Mouse (Mus musculus): Measurements from ENCODE around the gene Npas3. TPM values are rescaled to one million over a fixed set of nuclear protein-coding genes. Genes with fewer than 3 reads are reported as not detected.

The Npas3 gene
- total RNA-seq, 2 experiments from 2014 or later: 18.0 to 21.1 TPM

- Histone ChIP-seq H3K27ac (no peak overlapping the region), H3K4me3 (no peak overlapping the region)
- TF ChIP-seq CTCF (IDR thresholded peaks at IDR 0.05): no peak
- DNase-seq (ENCODE audit: extremely low spot score in 1 of 2, low spot score in 2 of 2): no peak
- intact Hi-C loops (cut with DNase I): no loop called here
These were observed 546.4 kb downstream of the Npas3 start for GRCm38 (mm10) chr12:53794718-53795400.

- Histone ChIP-seq H3K4me3 (no peak overlapping the region), H3K27ac (no peak overlapping the region)
- DNase-seq (ENCODE audit: extremely low spot score in 1 of 2, low spot score in 2 of 2): no peak
- TF ChIP-seq CTCF (IDR thresholded peaks at IDR 0.05): no peak
- intact Hi-C loops (cut with DNase I): no loop called here
These were observed 553.4 kb downstream of the Npas3 start for GRCm38 (mm10) chr12:53801831-53802230.

- Histone ChIP-seq H3K27ac (no peak overlapping the region), H3K4me3 (no peak overlapping the region)
- no peak for TF ChIP-seq CTCF (IDR thresholded peaks at IDR 0.05)
- DNase-seq (ENCODE audit: extremely low spot score in 1 of 2, low spot score in 2 of 2): no peak
- intact Hi-C loops (cut with DNase I): no loop called here
These were observed 553.9 kb downstream of the Npas3 start for GRCm38 (mm10) chr12:53802381-53802780.

GRCm38 (mm10) chr12:53810081-53810480, 561.6 kb downstream of the Npas3 start:
- Histone ChIP-seq H3K27ac (no peak overlapping the region), H3K4me3 (no peak overlapping the region)
- TF ChIP-seq CTCF (IDR thresholded peaks at IDR 0.05): no peak
- intact Hi-C loops (cut with DNase I): no loop called here
- DNase-seq (ENCODE audit: extremely low spot score in 1 of 2, low spot score in 2 of 2): no peak

- no peak for DNase-seq (ENCODE audit: extremely low spot score in 1 of 2, low spot score in 2 of 2)
- intact Hi-C loops (cut with DNase I): no loop called here
- TF ChIP-seq CTCF (IDR thresholded peaks at IDR 0.05): no peak
- H3K4me3 ChIP-seq: no peak overlapping the region
- H3K27ac ChIP-seq: no peak overlapping the region
These were observed 565.8 kb downstream of the Npas3 start for GRCm38 (mm10) chr12:53814291-53814690.

GRCm38 (mm10) chr12:53819982-53820381, 571.5 kb downstream of the Npas3 start:
- H3K4me3 ChIP-seq: no peak overlapping the region
- intact Hi-C loops (cut with DNase I): no loop called here
- no peak for TF ChIP-seq CTCF (IDR thresholded peaks at IDR 0.05)
- DNase-seq (ENCODE audit: extremely low spot score in 1 of 2, low spot score in 2 of 2): no peak
- H3K27ac ChIP-seq: no peak overlapping the region

GRCm38 (mm10) chr12:53822881-53823280, 574.4 kb downstream of the Npas3 start:
- no peak for TF ChIP-seq CTCF (IDR thresholded peaks at IDR 0.05)
- no peak for DNase-seq (ENCODE audit: extremely low spot score in 1 of 2, low spot score in 2 of 2)
- intact Hi-C loops (cut with DNase I): no loop called here
- Histone ChIP-seq H3K27ac (no peak overlapping the region), H3K4me3 (no peak overlapping the region)

- Histone ChIP-seq H3K4me3 (no peak overlapping the region), H3K27ac (no peak overlapping the region)
- DNase-seq (ENCODE audit: extremely low spot score in 1 of 2, low spot score in 2 of 2): no peak
- intact Hi-C loops (cut with DNase I): no loop called here
- no peak for TF ChIP-seq CTCF (IDR thresholded peaks at IDR 0.05)
These were observed 576.8 kb downstream of the Npas3 start for GRCm38 (mm10) chr12:53825251-53825650.

- no peak for TF ChIP-seq CTCF (IDR thresholded peaks at IDR 0.05)
- intact Hi-C loops (cut with DNase I): no loop called here
- Histone ChIP-seq H3K4me3 (no peak overlapping the region), H3K27ac (no peak overlapping the region)
- no peak for DNase-seq (ENCODE audit: extremely low spot score in 1 of 2, low spot score in 2 of 2)
These were observed 577.6 kb downstream of the Npas3 start for GRCm38 (mm10) chr12:53825898-53826605.

- no peak for DNase-seq (ENCODE audit: extremely low spot score in 1 of 2, low spot score in 2 of 2)
- Histone ChIP-seq H3K4me3 (no peak overlapping the region), H3K27ac (no peak overlapping the region)
- intact Hi-C loops (cut with DNase I): no loop called here
- TF ChIP-seq CTCF (IDR thresholded peaks at IDR 0.05): no peak
These were observed 578.3 kb downstream of the Npas3 start for GRCm38 (mm10) chr12:53826812-53827211.

- TF ChIP-seq CTCF (IDR thresholded peaks at IDR 0.05): no peak
- intact Hi-C loops (cut with DNase I): no loop called here
- H3K27ac ChIP-seq: no peak overlapping the region
- DNase-seq (ENCODE audit: extremely low spot score in 1 of 2, low spot score in 2 of 2): no peak
- no peak overlapping the region for H3K4me3 ChIP-seq
These were observed 584.1 kb downstream of the Npas3 start for GRCm38 (mm10) chr12:53832590-53832989.

- intact Hi-C loops (cut with DNase I): no loop called here
- no peak for TF ChIP-seq CTCF (IDR thresholded peaks at IDR 0.05)
- H3K4me3 ChIP-seq: no peak overlapping the region
- DNase-seq (ENCODE audit: extremely low spot score in 1 of 2, low spot score in 2 of 2): no peak
- no peak overlapping the region for H3K27ac ChIP-seq
These were observed 584.9 kb downstream of the Npas3 start for GRCm38 (mm10) chr12:53833348-53833747.

Measured in left cerebral cortex, adult 2 months (tissue).